Mouse (Mus musculus): ENCODE measurements around the gene Pmpca. TPM values are rescaled to one million over a fixed set of nuclear protein-coding genes. Genes with fewer than 3 reads are reported as not detected.

Gene Pmpca
- total and polyA plus RNA-seq, 2 experiments from 2014 or later: 52.5 to 99.2 TPM

DNA sequence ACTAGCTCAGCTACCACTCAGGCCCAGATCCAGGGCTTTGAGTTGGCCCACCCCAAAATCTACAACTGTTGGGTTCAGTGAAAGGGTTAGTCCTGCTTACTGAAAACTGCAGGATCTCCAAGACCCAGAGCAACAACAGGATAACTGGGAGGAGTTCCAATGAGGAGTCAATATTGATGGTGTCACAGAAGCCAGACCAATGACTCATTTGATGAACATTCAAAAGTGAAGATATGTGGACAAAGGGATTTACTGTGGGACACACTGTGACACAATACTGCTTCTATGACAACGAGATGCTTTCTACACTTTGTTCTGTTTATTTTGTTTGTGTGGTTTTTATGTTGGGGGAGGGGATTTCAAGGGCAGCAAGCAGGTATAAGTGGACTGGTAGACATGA lies 29.0 kb downstream of the Pmpca start:
- Histone ChIP-seq H3K4me2 (ENCODE audit: low read depth, low read length) (no peak overlapping the region), H3K36me3 (replicated peaks; ENCODE audit: control insufficient read depth, insufficient read depth, low read length) (peaks cover 96% of the 10 kb centered on the region), H3K9ac (replicated peaks; ENCODE audit: low read depth, low read length) (no peak overlapping the region), H3K27ac (ENCODE audit: low read depth) (no peak overlapping the region), H3K9me3 (replicated peaks; ENCODE audit: control insufficient read depth, low read length) (no peaks in the 10 kb centered on the region), H3K4me1 (ENCODE audit: control insufficient read depth, insufficient read depth) (no peaks in the 10 kb centered on the region), H3K4me3 (ENCODE audit: low read depth, low read length) (no peak overlapping the region), H3K27me3 (ENCODE audit: control insufficient read depth, insufficient read depth, low read length) (no peaks in the 10 kb centered on the region)
- TF ChIP-seq EP300 (IDR thresholded peaks at IDR 0.05; ENCODE audit: low read depth): no peak
- TF ChIP-seq CTCF (IDR thresholded peaks at IDR 0.05; ENCODE audit: low read depth): no peak
- ATAC-seq (ENCODE audit: insufficient read depth, low read depth) (no peak), DNase-seq (ENCODE audit: low spot score) (no peak)
- WGBS: 86% methylated on average over 1 of the region's 1 CpGs

DNA sequence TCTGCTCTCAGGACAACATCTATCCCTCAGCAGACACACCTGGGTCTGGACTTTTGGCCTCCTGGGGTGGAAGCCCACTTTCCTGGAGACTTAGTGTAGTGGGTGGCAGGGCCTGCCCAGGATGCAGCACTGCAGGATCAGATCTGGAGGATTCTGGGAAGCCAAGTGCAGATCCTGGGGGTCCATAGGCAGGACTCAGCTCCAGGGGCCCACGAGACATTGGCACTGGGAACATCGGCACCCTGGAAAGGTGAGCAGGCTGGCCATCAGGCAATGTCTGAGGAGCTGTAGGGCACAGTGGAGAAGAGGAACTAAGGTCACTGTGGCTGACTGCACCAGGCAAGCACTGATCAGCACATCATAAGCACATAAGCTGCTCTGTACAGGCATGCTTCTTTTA lies 32.8 kb downstream of the Pmpca start:
- no peak for DNase-seq (ENCODE audit: low spot score)
- Histone ChIP-seq H3K9me3 (replicated peaks; ENCODE audit: control insufficient read depth, low read length) (no peaks in the 10 kb centered on the region), H3K27me3 (ENCODE audit: control insufficient read depth, insufficient read depth, low read length) (no peaks in the 10 kb centered on the region), H3K4me1 (ENCODE audit: control insufficient read depth, insufficient read depth) (no peaks in the 10 kb centered on the region), H3K4me3 (ENCODE audit: low read depth, low read length) (no peak overlapping the region), H3K36me3 (replicated peaks; ENCODE audit: control insufficient read depth, insufficient read depth, low read length) (peaks cover 96% of the 10 kb centered on the region), H3K27ac (ENCODE audit: low read depth) (no peak overlapping the region), H3K9ac (replicated peaks; ENCODE audit: low read depth, low read length) (no peak overlapping the region), H3K4me2 (ENCODE audit: low read depth, low read length) (no peak overlapping the region)
- no peak for ATAC-seq (ENCODE audit: insufficient read depth, low read depth)
- WGBS: 98% methylated on average over 2 of the region's 2 CpGs
- TF ChIP-seq EP300 (IDR thresholded peaks at IDR 0.05; ENCODE audit: low read depth) (no peak), CTCF (IDR thresholded peaks at IDR 0.05; ENCODE audit: low read depth) (no peak)

DNA sequence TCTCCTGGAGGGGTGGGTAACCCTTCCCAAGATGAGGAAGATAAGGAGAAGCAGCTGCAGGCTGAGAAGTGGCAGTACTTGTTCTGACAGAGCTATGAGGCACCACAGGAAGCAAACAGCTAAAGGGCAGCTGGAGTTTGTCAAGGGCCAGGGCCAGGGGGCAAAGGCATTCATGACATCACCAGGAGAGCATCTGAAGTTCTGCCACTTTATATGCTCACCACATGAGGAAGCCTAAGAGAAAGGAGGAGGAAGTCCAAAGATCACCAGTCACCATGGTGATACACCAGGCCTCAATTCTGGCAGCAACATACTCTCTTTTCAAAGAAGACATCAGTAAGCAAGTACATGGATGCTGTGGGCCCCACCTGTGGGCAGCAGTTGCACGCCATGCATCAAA lies 33.9 kb downstream of the Pmpca start:
- Histone ChIP-seq H3K9ac (replicated peaks; ENCODE audit: low read depth, low read length) (no peak overlapping the region), H3K4me2 (ENCODE audit: low read depth, low read length) (no peak overlapping the region), H3K4me3 (ENCODE audit: low read depth, low read length) (no peak overlapping the region), H3K36me3 (replicated peaks; ENCODE audit: control insufficient read depth, insufficient read depth, low read length) (peaks cover 97% of the 10 kb centered on the region), H3K27ac (ENCODE audit: low read depth) (no peak overlapping the region), H3K9me3 (replicated peaks; ENCODE audit: control insufficient read depth, low read length) (no peaks in the 10 kb centered on the region), H3K4me1 (ENCODE audit: control insufficient read depth, insufficient read depth) (no peaks in the 10 kb centered on the region), H3K27me3 (ENCODE audit: control insufficient read depth, insufficient read depth, low read length) (no peaks in the 10 kb centered on the region)
- TF ChIP-seq CTCF (IDR thresholded peaks at IDR 0.05; ENCODE audit: low read depth) (no peak), EP300 (IDR thresholded peaks at IDR 0.05; ENCODE audit: low read depth) (no peak)
- DNase-seq (ENCODE audit: low spot score): no peak
- no peak for ATAC-seq (ENCODE audit: insufficient read depth, low read depth)
- 73% methylated on average over 1 of the region's 1 CpGs for WGBS

DNA sequence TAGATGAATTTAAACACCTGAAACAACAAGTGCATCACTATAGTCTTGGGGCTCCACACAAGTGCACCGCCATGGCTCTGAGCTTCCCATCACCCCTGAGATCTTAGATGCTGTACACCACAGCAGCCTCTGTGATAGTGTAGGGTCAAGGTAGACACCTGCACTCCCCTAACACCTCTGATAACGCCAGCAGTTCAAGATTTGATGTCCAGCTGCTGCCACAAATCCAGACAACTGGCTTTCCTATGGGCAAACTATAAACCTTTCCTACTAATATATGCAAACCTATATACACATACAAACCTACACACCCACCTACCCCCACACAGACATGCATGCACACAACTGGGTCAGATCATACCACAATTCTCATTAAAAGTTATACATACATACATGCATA lies 35.4 kb downstream of the Pmpca start:
- no peaks in the 10 kb centered on the region for H3K27me3 ChIP-seq (ENCODE audit: control insufficient read depth, insufficient read depth, low read length)
- H3K9me3 ChIP-seq (replicated peaks; ENCODE audit: control insufficient read depth, low read length): no peaks in the 10 kb centered on the region
- 96% methylated on average over 2 of the region's 2 CpGs for WGBS
- TF ChIP-seq CTCF (IDR thresholded peaks at IDR 0.05; ENCODE audit: low read depth) (no peak), EP300 (IDR thresholded peaks at IDR 0.05; ENCODE audit: low read depth) (no peak)
- H3K9ac ChIP-seq (replicated peaks; ENCODE audit: low read depth, low read length): no peak overlapping the region
- H3K4me2 ChIP-seq (ENCODE audit: low read depth, low read length): no peak overlapping the region
- H3K4me3 ChIP-seq (ENCODE audit: low read depth, low read length): no peak overlapping the region
- DNase-seq (ENCODE audit: low spot score): no peak
- no peaks in the 10 kb centered on the region for H3K4me1 ChIP-seq (ENCODE audit: control insufficient read depth, insufficient read depth)
- peaks cover 98% of the 10 kb centered on the region for H3K36me3 ChIP-seq (replicated peaks; ENCODE audit: control insufficient read depth, insufficient read depth, low read length)
- no peak for ATAC-seq (ENCODE audit: insufficient read depth, low read depth)
- no peak overlapping the region for H3K27ac ChIP-seq (ENCODE audit: low read depth)

DNA sequence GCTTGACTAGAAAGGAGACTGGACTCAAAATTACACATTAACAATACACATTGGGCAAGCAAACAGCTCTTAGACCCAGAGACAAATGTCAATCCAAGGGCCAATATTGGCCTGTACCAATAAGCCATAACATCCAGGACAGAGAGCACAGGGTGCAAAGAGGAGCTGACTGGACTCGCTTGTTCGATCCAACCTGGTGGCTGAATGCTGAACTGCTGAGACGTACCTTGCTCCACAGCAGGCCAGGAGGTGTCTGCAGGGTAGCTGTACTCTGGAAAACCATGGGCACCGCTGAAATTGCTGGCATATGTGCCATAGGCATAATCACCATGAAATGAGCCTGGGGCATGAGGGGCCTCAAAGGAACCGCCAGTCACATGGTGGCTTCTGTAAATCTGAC lies 40.7 kb downstream of the Pmpca start:
- WGBS: 96% methylated on average over 5 of the region's 5 CpGs
- DNase-seq (ENCODE audit: low spot score) (no peak), ATAC-seq (ENCODE audit: insufficient read depth, low read depth) (no peak)
- no peaks in the 10 kb centered on the region for H3K4me1 ChIP-seq (ENCODE audit: control insufficient read depth, insufficient read depth)
- H3K9me3 ChIP-seq (replicated peaks; ENCODE audit: control insufficient read depth, low read length): no peaks in the 10 kb centered on the region
- H3K4me3 ChIP-seq (ENCODE audit: low read depth, low read length): no peak overlapping the region
- no peak overlapping the region for H3K9ac ChIP-seq (replicated peaks; ENCODE audit: low read depth, low read length)
- TF ChIP-seq EP300 (IDR thresholded peaks at IDR 0.05; ENCODE audit: low read depth): no peak
- no peak overlapping the region for H3K27ac ChIP-seq (ENCODE audit: low read depth)
- H3K36me3 ChIP-seq (replicated peaks; ENCODE audit: control insufficient read depth, insufficient read depth, low read length): peaks cover 94% of the 10 kb centered on the region
- H3K4me2 ChIP-seq (ENCODE audit: low read depth, low read length): no peak overlapping the region
- H3K27me3 ChIP-seq (ENCODE audit: control insufficient read depth, insufficient read depth, low read length): no peaks in the 10 kb centered on the region

DNA sequence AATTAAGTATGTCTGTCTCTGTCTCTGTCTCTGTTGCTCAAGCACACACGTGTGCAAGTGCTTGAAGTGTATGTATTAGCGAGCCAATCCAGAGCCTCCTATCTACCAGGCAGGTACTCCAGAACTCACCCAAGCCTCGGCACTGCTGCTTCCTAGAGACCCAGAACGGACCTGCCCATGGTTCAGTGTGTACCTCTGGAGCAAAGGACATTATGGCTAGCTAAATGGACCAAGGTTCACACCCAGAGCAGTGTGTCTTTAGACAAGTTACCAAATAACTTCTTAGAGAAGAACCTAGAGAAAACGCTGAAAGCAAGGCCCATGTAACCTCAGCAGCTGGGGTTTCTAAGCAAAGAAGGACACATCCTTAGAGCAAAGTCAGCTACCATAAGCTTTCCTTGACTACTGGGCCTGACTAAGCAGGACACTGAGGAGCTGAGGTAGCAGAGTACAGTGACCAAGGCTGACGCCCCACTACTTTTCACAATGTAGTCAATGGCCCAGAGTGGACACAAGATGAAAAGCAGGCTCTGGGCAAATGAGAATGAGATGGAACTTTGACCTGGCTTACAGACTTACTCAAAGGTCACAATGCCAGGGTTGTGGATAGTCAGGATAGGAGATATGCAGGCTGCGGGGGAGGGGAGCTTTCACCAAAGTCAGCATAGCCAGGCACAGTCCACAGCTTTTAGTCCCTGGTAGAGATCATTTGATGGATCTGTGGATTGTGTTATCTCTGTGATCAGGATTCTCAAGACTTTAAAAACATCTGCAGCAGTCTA lies 45.8 kb downstream of the Pmpca start:
- 0 out of 2 replicates have a peak, but pooled peaks cover 5% of the 10 kb centered on the region for H3K4me1 ChIP-seq (ENCODE audit: control insufficient read depth, insufficient read depth)
- H3K9me3 ChIP-seq (replicated peaks; ENCODE audit: control insufficient read depth, low read length): no peaks in the 10 kb centered on the region
- TF ChIP-seq CTCF (IDR thresholded peaks at IDR 0.05; ENCODE audit: low read depth) (no peak), EP300 (IDR thresholded peaks at IDR 0.05; ENCODE audit: low read depth) (no peak)
- peaks cover 85% of the 10 kb centered on the region for H3K36me3 ChIP-seq (replicated peaks; ENCODE audit: control insufficient read depth, insufficient read depth, low read length)
- no peaks in the 10 kb centered on the region for H3K27me3 ChIP-seq (ENCODE audit: control insufficient read depth, insufficient read depth, low read length)
- no peak overlapping the region for H3K27ac ChIP-seq (ENCODE audit: low read depth)
- no peak overlapping the region for H3K4me3 ChIP-seq (ENCODE audit: low read depth, low read length)
- H3K4me2 ChIP-seq (ENCODE audit: low read depth, low read length): no peak overlapping the region
- no peak overlapping the region for H3K9ac ChIP-seq (replicated peaks; ENCODE audit: low read depth, low read length)
- DNase-seq (ENCODE audit: low spot score) (no peak), ATAC-seq (ENCODE audit: insufficient read depth, low read depth) (no peak)
- 88% methylated on average over 7 of the region's 7 CpGs for WGBS
